Mouse (Mus musculus): ENCODE measurements around the gene Dab2ip. TPM values are rescaled to one million over a fixed set of nuclear protein-coding genes. Genes with fewer than 3 reads are reported as not detected.

Dab2ip gene
- polyA plus RNA-seq, 1 experiment from 2014 or later, result 68.1 TPM

GRCm38 (mm10) chr2:35533646-35534045 lies 24.4 kb upstream of the Dab2ip start:
- H3K4me1 ChIP-seq, result no peaks in the 10 kb centered on the region
- ATAC-seq (ENCODE audit: low FRiP score), result no peak
- H3K4me2 ChIP-seq (replicated peaks), result no peak overlapping the region
- H3K36me3 ChIP-seq, result no peaks in the 10 kb centered on the region
- no peak overlapping the region for H3K4me3 ChIP-seq
- no peaks in the 10 kb centered on the region for H3K9me3 ChIP-seq (replicated peaks)
- WGBS, result 59% methylated on average over 9 of the region's 9 CpGs
- no peak overlapping the region for H3K27ac ChIP-seq
- H3K27me3 ChIP-seq, result no peaks in the 10 kb centered on the region
- H3K9ac ChIP-seq, result no peak overlapping the region

- no peak overlapping the region for H3K4me2 ChIP-seq (replicated peaks)
- no peaks in the 10 kb centered on the region for H3K27me3 ChIP-seq
- H3K4me1 ChIP-seq, result 0 out of 2 replicates have a peak, but pooled peaks cover 3% of the 10 kb centered on the region
- no peaks in the 10 kb centered on the region for H3K9me3 ChIP-seq (replicated peaks)
- no peak overlapping the region for H3K27ac ChIP-seq
- WGBS, result 9% methylated on average over 13 of the region's 13 CpGs
- no peaks in the 10 kb centered on the region for H3K36me3 ChIP-seq
- H3K9ac ChIP-seq, result no peak overlapping the region
- H3K4me3 ChIP-seq, result no peak overlapping the region
- ATAC-seq (ENCODE audit: low FRiP score), result 0 out of 2 replicates have a peak, but pooled peaks have one; percentile 51
Observed at GRCm38 (mm10) chr2:35539276-35539972, 18.6 kb upstream of the Dab2ip start.

- peaks cover 14% of the 10 kb centered on the region for H3K4me1 ChIP-seq
- ATAC-seq (ENCODE audit: low FRiP score), result no peak
- no peaks in the 10 kb centered on the region for H3K36me3 ChIP-seq
- no peaks in the 10 kb centered on the region for H3K9me3 ChIP-seq (replicated peaks)
- no peak overlapping the region for H3K4me2 ChIP-seq (replicated peaks)
- 41% methylated on average over 4 of the region's 4 CpGs for WGBS
- no peaks in the 10 kb centered on the region for H3K27me3 ChIP-seq
- H3K4me3 ChIP-seq, result no peak overlapping the region
- no peak overlapping the region for H3K27ac ChIP-seq
- no peak overlapping the region for H3K9ac ChIP-seq
Observed at GRCm38 (mm10) chr2:35540798-35541197, 17.3 kb upstream of the Dab2ip start.

GRCm38 (mm10) chr2:35544717-35545116 lies 13.3 kb upstream of the Dab2ip start:
- Histone ChIP-seq H3K4me2 (replicated peaks) (peak overlapping the region; percentile 48), H3K27me3 (peaks cover 8% of the 10 kb centered on the region; the same call in 1 of the 2 replicates), H3K9me3 (replicated peaks) (no peaks in the 10 kb centered on the region), H3K27ac (0 out of 2 replicates have a peak overlapping the region, but pooled peaks have one; percentile 8), H3K4me3 (0 out of 2 replicates have a peak overlapping the region, but pooled peaks have one; percentile 5), H3K36me3 (no peaks in the 10 kb centered on the region), H3K9ac (peak overlapping the region; percentile 32; the same call in 1 of the 2 replicates), H3K4me1 (peaks cover 11% of the 10 kb centered on the region)
- 11% methylated on average over 14 of the region's 14 CpGs for WGBS
- ATAC-seq (ENCODE audit: low FRiP score), result peak; percentile 76

GRCm38 (mm10) chr2:35545125-35545590 lies 12.9 kb upstream of the Dab2ip start:
- peak overlapping the region; percentile 32 for H3K9ac ChIP-seq
- H3K4me2 ChIP-seq (replicated peaks), result peak overlapping the region; percentile 48
- no peaks in the 10 kb centered on the region for H3K9me3 ChIP-seq (replicated peaks)
- H3K36me3 ChIP-seq, result no peaks in the 10 kb centered on the region
- 0 out of 2 replicates have a peak overlapping the region, but pooled peaks have one; percentile 8 for H3K27ac ChIP-seq
- H3K4me1 ChIP-seq, result peaks cover 11% of the 10 kb centered on the region
- peaks cover 8% of the 10 kb centered on the region; the same call in 1 of the 2 replicates for H3K27me3 ChIP-seq
- WGBS, result 22% methylated on average over 7 of the region's 7 CpGs
- H3K4me3 ChIP-seq, result peak overlapping the region; percentile 5; the same call in 1 of the 2 replicates
- peak; percentile 78 for ATAC-seq (ENCODE audit: low FRiP score)

- Histone ChIP-seq H3K27me3 (peaks cover 8% of the 10 kb centered on the region; the same call in 1 of the 2 replicates), H3K4me3 (no peak overlapping the region), H3K4me2 (replicated peaks) (no peak overlapping the region), H3K4me1 (peaks cover 11% of the 10 kb centered on the region), H3K9me3 (replicated peaks) (no peaks in the 10 kb centered on the region), H3K36me3 (no peaks in the 10 kb centered on the region), H3K27ac (no peak overlapping the region), H3K9ac (no peak overlapping the region)
- WGBS, result 92% methylated on average over 6 of the region's 6 CpGs
- ATAC-seq (ENCODE audit: low FRiP score), result no peak
Observed at GRCm38 (mm10) chr2:35546462-35546861, 11.6 kb upstream of the Dab2ip start.

- Histone ChIP-seq H3K4me1 (peaks cover 11% of the 10 kb centered on the region), H3K27ac (no peak overlapping the region), H3K9ac (no peak overlapping the region), H3K27me3 (peaks cover 8% of the 10 kb centered on the region; the same call in 1 of the 2 replicates), H3K4me2 (replicated peaks) (no peak overlapping the region), H3K4me3 (no peak overlapping the region), H3K36me3 (no peaks in the 10 kb centered on the region), H3K9me3 (replicated peaks) (no peaks in the 10 kb centered on the region)
- ATAC-seq (ENCODE audit: low FRiP score), result no peak
- WGBS, result 63% methylated on average over 4 of the region's 4 CpGs
Observed at GRCm38 (mm10) chr2:35549191-35549590, 8.9 kb upstream of the Dab2ip start.

- no peak overlapping the region for H3K4me3 ChIP-seq
- H3K9me3 ChIP-seq (replicated peaks), result no peaks in the 10 kb centered on the region
- no peak overlapping the region for H3K9ac ChIP-seq
- H3K4me2 ChIP-seq (replicated peaks), result no peak overlapping the region
- no peaks in the 10 kb centered on the region for H3K36me3 ChIP-seq
- H3K27ac ChIP-seq, result no peak overlapping the region
- ATAC-seq (ENCODE audit: low FRiP score), result no peak
- H3K4me1 ChIP-seq, result peaks cover 7% of the 10 kb centered on the region
- 87% methylated on average over 9 of the region's 9 CpGs for WGBS
- peaks cover 8% of the 10 kb centered on the region; the same call in 1 of the 2 replicates for H3K27me3 ChIP-seq
Observed at GRCm38 (mm10) chr2:35550097-35550496, 8.0 kb upstream of the Dab2ip start.

- Histone ChIP-seq H3K9me3 (replicated peaks) (no peaks in the 10 kb centered on the region), H3K9ac (no peak overlapping the region), H3K4me1 (peaks cover 18% of the 10 kb centered on the region)
Observed at GRCm38 (mm10) chr2:35556918-35557486, 1.1 kb upstream of the Dab2ip start.

GRCm38 (mm10) chr2:35558826-35559550 lies 922 bp downstream of the Dab2ip start:
- H3K27ac ChIP-seq, result no peak overlapping the region
- ATAC-seq (ENCODE audit: low FRiP score), result 0 out of 2 replicates have a peak, but pooled peaks have one; percentile 23

More at GRCm38 (mm10) chr2:35556918-35557486, 1.1 kb upstream of the Dab2ip start:
- H3K4me3 ChIP-seq, result no peak overlapping the region
- no peaks in the 10 kb centered on the region for H3K36me3 ChIP-seq
- no peak overlapping the region for H3K27ac ChIP-seq
- ATAC-seq (ENCODE audit: low FRiP score), result no peak
- 76% methylated on average over 5 of the region's 5 CpGs for WGBS
- H3K27me3 ChIP-seq, result no peaks in the 10 kb centered on the region; the same call in 1 of the 2 replicates
- H3K4me2 ChIP-seq (replicated peaks), result no peak overlapping the region

GRCm38 (mm10) chr2:35559551-35559835 lies 1.4 kb downstream of the Dab2ip start:
- H3K9ac ChIP-seq, result no peak overlapping the region
- H3K27ac ChIP-seq, result no peak overlapping the region
- H3K9me3 ChIP-seq (replicated peaks), result no peaks in the 10 kb centered on the region
- H3K4me2 ChIP-seq (replicated peaks), result no peak overlapping the region
- peaks cover 18% of the 10 kb centered on the region for H3K4me1 ChIP-seq
- WGBS, result 65% methylated on average over 2 of the region's 2 CpGs
- no peaks in the 10 kb centered on the region; the same call in 1 of the 2 replicates for H3K27me3 ChIP-seq
- ATAC-seq (ENCODE audit: low FRiP score), result no peak
- H3K36me3 ChIP-seq, result no peaks in the 10 kb centered on the region
- no peak overlapping the region for H3K4me3 ChIP-seq

More at GRCm38 (mm10) chr2:35558826-35559550, 922 bp downstream of the Dab2ip start:
- no peaks in the 10 kb centered on the region for H3K36me3 ChIP-seq
- 79% methylated on average over 4 of the region's 4 CpGs for WGBS
- no peak overlapping the region for H3K4me3 ChIP-seq
- H3K4me2 ChIP-seq (replicated peaks), result peak overlapping the region; percentile 13; the same call in 1 of the 2 replicates
- no peak overlapping the region for H3K9ac ChIP-seq
- H3K27me3 ChIP-seq, result no peaks in the 10 kb centered on the region; the same call in 1 of the 2 replicates
- peaks cover 18% of the 10 kb centered on the region for H3K4me1 ChIP-seq
- no peaks in the 10 kb centered on the region for H3K9me3 ChIP-seq (replicated peaks)

- no peak overlapping the region for H3K9ac ChIP-seq
- WGBS, result 83% methylated on average over 4 of the region's 4 CpGs
- no peak for ATAC-seq (ENCODE audit: low FRiP score)
- no peak overlapping the region for H3K4me2 ChIP-seq (replicated peaks)
- H3K9me3 ChIP-seq (replicated peaks), result no peaks in the 10 kb centered on the region
- H3K27ac ChIP-seq, result no peak overlapping the region
- H3K4me3 ChIP-seq, result no peak overlapping the region
- H3K27me3 ChIP-seq, result peaks cover 2% of the 10 kb centered on the region; the same call in 1 of the 2 replicates
- peaks cover 9% of the 10 kb centered on the region for H3K4me1 ChIP-seq
- no peaks in the 10 kb centered on the region for H3K36me3 ChIP-seq
Observed at GRCm38 (mm10) chr2:35563722-35564121, 5.7 kb downstream of the Dab2ip start.

Data from hindbrain, embryonic 12.5 days (tissue).